ENCODE assay signal across 9 mouse cellular contexts in the genomic region with DNA sequence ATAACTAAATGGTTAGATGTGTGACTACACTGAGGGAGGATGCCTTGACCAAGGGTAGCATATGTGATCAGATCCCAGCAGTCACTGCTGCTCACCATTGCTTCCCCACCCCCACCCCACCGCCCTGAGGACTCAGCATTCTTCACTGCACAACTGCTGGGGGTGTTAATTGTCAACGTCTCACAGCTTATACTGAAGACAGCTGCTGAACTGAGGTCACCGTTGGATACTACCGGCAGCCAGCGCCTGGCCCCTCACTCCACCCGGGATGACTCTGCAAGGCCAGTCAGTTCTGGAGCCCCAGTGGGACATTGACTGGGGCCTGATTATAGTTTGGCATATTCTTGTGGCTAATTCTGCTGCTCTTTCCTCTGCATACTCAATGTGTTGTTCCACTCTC.
DNase-seq lines count a peak whose midpoint lies in the region; ATAC-seq and TF ChIP-seq lines count a peak whose summit lies in the region.
"Had no signal": no experiment of that assay in that cellular context is flagged by ENCODE, and none has a peak within 500 bp of the region (broad histone marks: within the 10 kb centered on the region; RNA-seq: fewer than 3 reads in every experiment).

No protein-coding gene starts in this region.

- TF ChIP-seq CTCF in intestine, postnatal 0 days (IDR thresholded peaks at IDR 0.05; ENCODE audit: low read depth), result no peak

- peaks cover 10% of the 10 kb centered on the region for H3K4me1 ChIP-seq in intestine, embryonic 15.5 days (replicated peaks)
- no peaks in the 10 kb centered on the region for H3K4me1 ChIP-seq in intestine, postnatal 0 days (replicated peaks; ENCODE audit: control insufficient read depth, insufficient read depth, low read length)
- peaks cover 20% of the 10 kb centered on the region for H3K4me1 ChIP-seq in embryonic facial prominence, embryonic 12.5 days
- H3K4me1 ChIP-seq in heart, embryonic 14.5 days (ENCODE audit: control insufficient read depth in 2 of 2, insufficient read depth in 2 of 2, low read length in 2 of 2), result peaks cover 9 to 12% of the 10 kb centered on the region in 2 experiments
- H3K4me1 ChIP-seq in limb, embryonic 15.5 days, result peaks cover 34% of the 10 kb centered on the region

- no peak overlapping the region for H3K27ac ChIP-seq in intestine, embryonic 15.5 days
- H3K27ac ChIP-seq in intestine, postnatal 0 days (ENCODE audit: low read depth, low read length), result no peak overlapping the region
- peak overlapping the region; percentile 52; the same call in 1 of the 2 replicates for H3K27ac ChIP-seq in embryonic facial prominence, embryonic 12.5 days
- H3K27ac ChIP-seq in heart, embryonic 14.5 days (replicated peaks in 1 of 2; ENCODE audit: control insufficient read depth in 1 of 2, insufficient read depth in 1 of 2, low read depth in 2 of 2, low read length in 2 of 2), result peak overlapping the region in 1 of 2 experiments; percentile 0; a peak in 1 of 4 replicates
- peak overlapping the region; percentile 55 for H3K27ac ChIP-seq in limb, embryonic 15.5 days
- H3K27ac ChIP-seq: midbrain, embryonic 12.5 days had no signal

- peak; percentile 17; the same call in 1 of the 2 replicates for ATAC-seq in intestine, embryonic 15.5 days
- ATAC-seq in intestine, postnatal 0 days, result no peak
- no peak; the same call in 1 of the 2 replicates for ATAC-seq in embryonic facial prominence, embryonic 12.5 days (ENCODE audit: insufficient number of reproducible peaks, insufficient read depth, low FRiP score, low TSS enrichment)
- peak; percentile 43; the same call in 1 of the 2 replicates for ATAC-seq in heart, embryonic 14.5 days (ENCODE audit: insufficient number of reproducible peaks, insufficient read depth, low FRiP score, low read depth)
- peak; percentile 66 for ATAC-seq in limb, embryonic 15.5 days (ENCODE audit: insufficient number of reproducible peaks, low FRiP score, low TSS enrichment, low read depth)

- no peaks in the 10 kb centered on the region for H3K9me3 ChIP-seq in intestine, embryonic 15.5 days
- H3K9me3 ChIP-seq in intestine, postnatal 0 days (ENCODE audit: control insufficient read depth), result no peaks in the 10 kb centered on the region
- H3K9me3 ChIP-seq in embryonic facial prominence, embryonic 12.5 days, result no peaks in the 10 kb centered on the region
- no peaks in the 10 kb centered on the region for H3K9me3 ChIP-seq in heart, embryonic 14.5 days (ENCODE audit: control insufficient read depth, low read length)
- H3K9me3 ChIP-seq in limb, embryonic 15.5 days, result no peaks in the 10 kb centered on the region
- H3K9me3 ChIP-seq: midbrain, embryonic 12.5 days had no signal

- no peaks in the 10 kb centered on the region for H3K36me3 ChIP-seq in intestine, embryonic 15.5 days
- H3K36me3 ChIP-seq in intestine, postnatal 0 days (ENCODE audit: control insufficient read depth, insufficient read depth), result no peaks in the 10 kb centered on the region
- H3K36me3 ChIP-seq in embryonic facial prominence, embryonic 12.5 days, result no peaks in the 10 kb centered on the region
- no peaks in the 10 kb centered on the region for H3K36me3 ChIP-seq in heart, embryonic 14.5 days (ENCODE audit: control insufficient read depth, insufficient read depth, low read length)
- no peaks in the 10 kb centered on the region for H3K36me3 ChIP-seq in limb, embryonic 15.5 days
- H3K36me3 ChIP-seq: midbrain, embryonic 12.5 days had no signal

- 31% methylated on average over 6 of the region's 6 CpGs for whole genome bisulfite sequencing in intestine, embryonic 15.5 days
- WGBS in intestine, postnatal 0 days, result 39% methylated on average over 6 of the region's 6 CpGs
- WGBS in embryonic facial prominence, embryonic 12.5 days, result 28% methylated on average over 6 of the region's 6 CpGs
- 12% methylated on average over 6 of the region's 6 CpGs for WGBS in heart, embryonic 14.5 days
- WGBS in limb, embryonic 15.5 days, result 26% methylated on average over 6 of the region's 6 CpGs

- no peak overlapping the region for H3K4me3 ChIP-seq in intestine, embryonic 15.5 days (replicated peaks)
- no peak overlapping the region for H3K4me3 ChIP-seq in intestine, postnatal 0 days (ENCODE audit: low read depth, low read length)
- no peak overlapping the region for H3K4me3 ChIP-seq in embryonic facial prominence, embryonic 12.5 days
- no peak overlapping the region for H3K4me3 ChIP-seq in heart, embryonic 14.5 days (ENCODE audit: control insufficient read depth in 1 of 2, insufficient read depth in 1 of 2, low read depth in 1 of 2, low read length in 2 of 2)
- H3K4me3 ChIP-seq in limb, embryonic 15.5 days, result no peak overlapping the region
- H3K4me3 ChIP-seq: midbrain, embryonic 12.5 days had no signal

- no peaks in the 10 kb centered on the region for H3K27me3 ChIP-seq in intestine, embryonic 15.5 days (replicated peaks)
- no peaks in the 10 kb centered on the region for H3K27me3 ChIP-seq in intestine, postnatal 0 days (replicated peaks; ENCODE audit: control insufficient read depth, insufficient read depth, low read length)
- H3K27me3 ChIP-seq in embryonic facial prominence, embryonic 12.5 days, result no peaks in the 10 kb centered on the region
- no peaks in the 10 kb centered on the region for H3K27me3 ChIP-seq in heart, embryonic 14.5 days (ENCODE audit: control insufficient read depth, insufficient read depth, low read length)
- no peaks in the 10 kb centered on the region for H3K27me3 ChIP-seq in limb, embryonic 15.5 days
- H3K27me3 ChIP-seq: midbrain, embryonic 12.5 days had no signal

- no peak for DNase-seq in adrenal gland, adult (ENCODE audit: inconsistent age in 2 of 2, low spot score in 1 of 2)
- no peak for DNase-seq in thymus, postnatal 10 days (ENCODE audit: low spot score in 2 of 2)
- no peak for DNase-seq in B cell, adult 2 months

- H3K4me2 ChIP-seq in intestine, embryonic 15.5 days (replicated peaks), result no peak overlapping the region
- no peak overlapping the region for H3K4me2 ChIP-seq in intestine, postnatal 0 days (replicated peaks; ENCODE audit: low read depth)
- no peak overlapping the region for H3K4me2 ChIP-seq in embryonic facial prominence, embryonic 12.5 days (replicated peaks)
- no peak overlapping the region for H3K4me2 ChIP-seq in heart, embryonic 14.5 days (ENCODE audit: low read length)
- no peak overlapping the region for H3K4me2 ChIP-seq in limb, embryonic 15.5 days
- H3K4me2 ChIP-seq: midbrain, embryonic 12.5 days had no signal

- H3K9ac ChIP-seq in intestine, embryonic 15.5 days, result no peak overlapping the region
- H3K9ac ChIP-seq in intestine, postnatal 0 days (ENCODE audit: low read depth, low read length), result no peak overlapping the region
- H3K9ac ChIP-seq in embryonic facial prominence, embryonic 12.5 days, result no peak overlapping the region
- no peak overlapping the region for H3K9ac ChIP-seq in heart, embryonic 14.5 days (ENCODE audit: low read length)
- H3K9ac ChIP-seq in limb, embryonic 15.5 days, result no peak overlapping the region
- H3K9ac ChIP-seq: midbrain, embryonic 12.5 days had no signal

Comparison
In these comparisons a context has a peak if more than half of its experiments do, and no peak if none do; other contexts are left out.
1. ATAC-seq: peak in intestine, embryonic 15.5 days (single experiment), heart, embryonic 14.5 days (single experiment) and limb, embryonic 15.5 days (single experiment); none in intestine, postnatal 0 days (single experiment) and embryonic facial prominence, embryonic 12.5 days (single experiment).
2. H3K27ac ChIP-seq: peak in embryonic facial prominence, embryonic 12.5 days (single experiment) and limb, embryonic 15.5 days (single experiment); none in intestine, embryonic 15.5 days (single experiment) and intestine, postnatal 0 days (single experiment).